Mouse (Mus musculus) neural tube, embryonic 11.5 days (tissue): Measurements from ENCODE around the gene Creb5. TPM values are rescaled to one million over a fixed set of nuclear protein-coding genes. Genes with fewer than 3 reads are reported as not detected.

Source experiments
- ATAC-seq: fragments of 200-750 bp; cut with Nextera tagmentation; 2 replicates; pipeline ENCODE4 v1.8.0; 2017; ENCODE audit warnings: moderate number of reproducible peaks, mild to moderate bottlenecking, moderate TSS enrichment, moderate library complexity; ENCODE audit not compliant: insufficient read depth, low FRiP score, low TSS enrichment
- DNase-seq: peaks from one replicate; pipeline ENCODE4 v3.0.0-alpha.2; 2015; ENCODE audit warnings: low spot score
- H3K27ac ChIP-seq: fragments of 300-500 bp; sonication (generic); 2 replicates; pipeline ENCODE4 v1.5.1; 2014; ENCODE audit warnings: low read depth, mild to moderate bottlenecking, low read length
- H3K27me3 ChIP-seq: fragments of 300-500 bp; sonication (generic); 2 replicates; pipeline ENCODE4 v1.6.1; 2014; ENCODE audit warnings: mild to moderate bottlenecking, low read length, mixed read lengths; ENCODE audit not compliant: control insufficient read depth, insufficient read depth
- H3K36me3 ChIP-seq: fragments of 300-500 bp; sonication (generic); 2 replicates; pipeline ENCODE4 v1.6.1; 2014; ENCODE audit warnings: mild to moderate bottlenecking, low read length, moderate library complexity, mixed read lengths; ENCODE audit not compliant: control insufficient read depth, insufficient read depth
- H3K4me1 ChIP-seq: fragments of 300-500 bp; sonication (generic); 2 replicates; pipeline ENCODE4 v1.6.1; 2014; ENCODE audit warnings: low read length, mixed read lengths; ENCODE audit not compliant: control insufficient read depth, insufficient read depth
- H3K4me2 ChIP-seq: fragments of 300-500 bp; sonication (generic); 2 replicates; pipeline ENCODE4 v1.6.1; 2014; ENCODE audit warnings: low read depth, mild to moderate bottlenecking, moderate library complexity
- H3K4me3 ChIP-seq: fragments of 300-500 bp; sonication (generic); 2 replicates; pipeline ENCODE4 v1.5.1; 2014; ENCODE audit warnings: low read depth, low read length
- H3K9ac ChIP-seq: fragments of 300-500 bp; sonication (generic); 2 replicates; pipeline ENCODE4 v1.6.1; 2014; ENCODE audit warnings: mild to moderate bottlenecking, low read length
- H3K9me3 ChIP-seq: fragments of 300-500 bp; sonication (generic); 2 replicates; pipeline ENCODE4 v1.6.1; 2016; ENCODE audit warnings: low read length; ENCODE audit not compliant: control insufficient read depth
- WGBS: fragments of 180-500 bp; shearing (Covaris S2); extraction: QIAGEN DNeasy Blood & Tissue Kit; methylation state at CpG from one replicate; pipeline ENCODE4 v1.1.7; 2014; 5-methylcytosine and 5-hydroxymethylcytosine counted together
- polyA plus RNA-seq: library from polyadenylated mRNA; unstranded; fragments of >200 nt; fragmentation: Nextera tagmentation; extraction: Ambion mirVana; gene quantifications from 2 replicates; pipeline ENCODE4 v1.2.1, GENCODE M21; 2014

Gene Creb5
- polyA plus RNA-seq, 1 experiment from 2014 or later: 10.7 TPM

DNA sequence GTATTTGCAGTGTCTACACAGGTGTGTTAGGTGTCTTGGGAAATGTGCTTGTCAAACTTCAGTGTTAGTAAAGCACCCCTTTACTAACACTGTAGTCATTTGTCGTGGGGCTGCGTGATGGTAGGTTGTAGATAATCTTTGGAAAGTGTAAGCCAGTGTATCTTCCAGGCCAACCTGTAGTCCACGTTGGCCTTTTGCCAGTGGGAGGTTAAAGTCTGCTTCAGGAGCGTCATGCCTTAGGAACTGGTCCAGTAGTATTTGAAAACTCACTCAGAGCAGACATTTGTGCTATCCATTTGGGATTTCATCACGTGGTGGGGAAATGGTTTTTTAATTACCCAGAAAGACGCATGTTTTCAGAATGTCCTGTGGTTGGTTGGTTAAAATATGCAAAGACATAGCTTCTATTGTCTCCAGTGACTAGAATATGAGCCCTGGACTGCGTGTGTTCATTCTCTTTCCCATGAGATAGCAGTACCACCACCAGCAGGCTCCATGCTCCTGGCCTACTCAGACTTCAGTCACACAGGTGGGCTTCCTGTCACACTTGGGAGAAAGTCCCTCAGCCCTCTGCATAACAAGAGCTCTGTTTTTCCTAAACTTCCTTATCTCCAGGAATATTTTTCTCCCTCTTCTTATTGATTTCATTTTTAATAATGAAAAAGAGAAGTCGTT, 212.7 kb downstream of the Creb5 start:
- Histone ChIP-seq H3K9ac (no peak overlapping the region), H3K27me3 (no peaks in the 10 kb centered on the region), H3K9me3 (no peaks in the 10 kb centered on the region), H3K4me3 (no peak overlapping the region), H3K27ac (no peak overlapping the region), H3K4me1 (no peaks in the 10 kb centered on the region; the same call in 1 of the 2 replicates), H3K4me2 (no peak overlapping the region), H3K36me3 (no peaks in the 10 kb centered on the region)
- ATAC-seq (no peak), DNase-seq (no peak)
- WGBS: 84% methylated on average over 8 of the region's 8 CpGs

DNA sequence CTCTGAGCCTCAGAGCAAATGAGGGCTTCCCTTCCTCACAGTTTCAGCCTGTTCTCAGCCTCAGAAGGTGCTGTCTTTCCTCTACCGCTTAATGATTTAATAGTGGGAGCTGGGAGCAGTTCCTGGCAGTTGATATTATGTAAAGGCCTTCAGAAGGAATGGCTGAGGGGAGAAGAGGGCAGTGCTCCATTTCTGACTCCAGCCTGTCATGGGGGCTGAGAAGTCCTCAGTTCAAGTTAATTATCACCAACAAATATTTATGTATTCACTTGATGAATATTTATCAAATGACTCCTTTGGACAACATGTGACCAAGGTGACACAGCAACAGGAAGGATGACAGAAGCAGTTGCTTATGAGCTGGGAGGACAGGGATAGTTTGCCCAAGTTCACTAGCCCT, 214.2 kb downstream of the Creb5 start:
- WGBS: 58% methylated on average over 1 of the region's 1 CpGs
- Histone ChIP-seq H3K36me3 (no peaks in the 10 kb centered on the region), H3K9me3 (no peaks in the 10 kb centered on the region), H3K27me3 (no peaks in the 10 kb centered on the region), H3K9ac (no peak overlapping the region), H3K4me2 (no peak overlapping the region), H3K4me3 (no peak overlapping the region), H3K27ac (no peak overlapping the region), H3K4me1 (no peaks in the 10 kb centered on the region; the same call in 1 of the 2 replicates)
- DNase-seq: no peak
- ATAC-seq: no peak

DNA sequence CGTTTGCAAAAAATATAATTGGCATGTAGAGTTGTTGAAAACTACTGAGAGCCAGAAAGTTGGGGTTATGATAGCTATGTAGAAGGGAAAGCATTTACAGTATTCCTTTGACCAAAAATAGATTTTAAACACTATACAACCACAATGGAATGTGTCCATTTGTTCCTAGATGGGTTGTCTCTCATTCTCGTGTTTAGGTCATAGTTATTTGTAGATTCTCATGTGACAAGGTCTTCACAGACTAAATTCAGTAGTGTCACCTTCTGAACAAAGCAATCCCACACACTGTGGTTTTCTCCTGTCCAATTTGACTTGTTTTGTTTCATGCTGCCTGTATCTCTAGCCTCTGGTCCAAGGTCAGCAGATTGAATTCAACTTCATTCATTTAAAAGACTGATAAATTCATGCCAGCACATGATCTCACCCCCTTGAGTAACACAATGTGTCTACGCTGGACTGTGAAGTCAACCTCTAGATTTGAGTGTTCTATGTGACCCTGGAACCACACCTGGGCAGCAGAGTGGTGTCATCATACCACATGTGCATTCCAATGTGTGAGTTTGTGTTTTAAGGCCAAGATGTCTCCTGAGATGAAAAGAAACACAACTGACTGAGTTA, 220.0 kb downstream of the Creb5 start:
- no peak overlapping the region for H3K9ac ChIP-seq
- no peak for DNase-seq
- ATAC-seq: no peak
- no peak overlapping the region for H3K4me3 ChIP-seq
- H3K4me1 ChIP-seq: no peaks in the 10 kb centered on the region
- no peaks in the 10 kb centered on the region for H3K9me3 ChIP-seq
- H3K27ac ChIP-seq: no peak overlapping the region
- no peaks in the 10 kb centered on the region for H3K36me3 ChIP-seq
- WGBS: 91% methylated on average over 3 of the region's 3 CpGs
- no peak overlapping the region for H3K4me2 ChIP-seq
- H3K27me3 ChIP-seq: no peaks in the 10 kb centered on the region

DNA sequence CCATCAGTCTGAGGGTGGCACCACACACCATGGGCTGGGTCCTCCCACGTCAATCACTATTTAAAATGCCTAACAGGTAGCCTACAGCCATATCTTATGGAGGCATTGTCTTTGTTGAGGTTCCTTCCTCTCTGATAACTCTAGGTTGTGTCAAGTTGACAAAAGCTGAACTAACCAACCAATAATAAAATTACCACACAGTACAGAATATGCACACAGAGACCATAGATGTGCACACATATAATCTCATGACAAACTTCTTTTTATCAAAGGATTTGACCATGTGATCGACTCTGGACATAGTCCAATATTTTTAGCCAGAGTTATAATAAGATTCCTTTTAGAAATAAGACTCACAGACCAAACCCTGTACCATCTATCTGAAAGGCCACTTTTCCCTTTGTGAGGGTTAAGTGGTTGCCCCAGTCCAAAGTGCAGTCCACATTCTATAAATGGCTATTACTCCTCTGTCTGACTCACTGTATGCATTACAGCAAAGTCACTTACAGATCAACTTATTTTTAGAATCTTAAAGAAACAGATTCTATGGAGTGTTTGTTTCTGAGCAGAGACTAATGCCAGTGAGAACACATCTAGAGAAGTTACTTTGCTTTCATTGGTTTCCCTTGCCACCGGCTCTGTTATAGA, 221.9 kb downstream of the Creb5 start:
- no peak overlapping the region for H3K4me2 ChIP-seq
- H3K4me3 ChIP-seq: no peak overlapping the region
- H3K27me3 ChIP-seq: no peaks in the 10 kb centered on the region
- no peaks in the 10 kb centered on the region for H3K36me3 ChIP-seq
- H3K9me3 ChIP-seq: no peaks in the 10 kb centered on the region
- H3K9ac ChIP-seq: no peak overlapping the region
- ATAC-seq (no peak), DNase-seq (no peak)
- H3K4me1 ChIP-seq: no peaks in the 10 kb centered on the region
- WGBS: 89% methylated on average over 3 of the region's 3 CpGs
- H3K27ac ChIP-seq: no peak overlapping the region

DNA sequence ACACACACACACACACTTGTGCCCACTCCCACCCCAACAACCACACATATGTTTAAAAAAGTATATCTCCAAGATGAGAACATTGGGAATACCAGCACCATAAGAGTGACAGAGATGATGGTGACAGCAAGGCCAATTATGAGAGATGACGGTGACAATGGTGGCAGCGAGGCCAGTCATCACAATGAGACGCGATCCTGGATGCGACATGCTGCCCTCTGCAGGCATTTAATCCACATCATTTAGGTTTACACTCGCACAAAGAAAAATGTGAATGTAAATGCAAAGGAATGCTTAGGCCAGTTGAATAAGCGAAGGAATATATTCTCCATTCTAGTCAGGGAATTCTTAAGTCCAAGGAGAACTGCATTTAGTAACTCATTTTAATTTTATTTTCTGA, 222.9 kb downstream of the Creb5 start:
- H3K4me3 ChIP-seq: no peak overlapping the region
- no peaks in the 10 kb centered on the region for H3K9me3 ChIP-seq
- DNase-seq (no peak), ATAC-seq (no peak)
- no peaks in the 10 kb centered on the region for H3K36me3 ChIP-seq
- no peak overlapping the region for H3K4me2 ChIP-seq
- WGBS: 56% methylated on average over 7 of the region's 7 CpGs
- no peak overlapping the region for H3K27ac ChIP-seq
- no peak overlapping the region for H3K9ac ChIP-seq
- H3K27me3 ChIP-seq: no peaks in the 10 kb centered on the region
- no peaks in the 10 kb centered on the region for H3K4me1 ChIP-seq

DNA sequence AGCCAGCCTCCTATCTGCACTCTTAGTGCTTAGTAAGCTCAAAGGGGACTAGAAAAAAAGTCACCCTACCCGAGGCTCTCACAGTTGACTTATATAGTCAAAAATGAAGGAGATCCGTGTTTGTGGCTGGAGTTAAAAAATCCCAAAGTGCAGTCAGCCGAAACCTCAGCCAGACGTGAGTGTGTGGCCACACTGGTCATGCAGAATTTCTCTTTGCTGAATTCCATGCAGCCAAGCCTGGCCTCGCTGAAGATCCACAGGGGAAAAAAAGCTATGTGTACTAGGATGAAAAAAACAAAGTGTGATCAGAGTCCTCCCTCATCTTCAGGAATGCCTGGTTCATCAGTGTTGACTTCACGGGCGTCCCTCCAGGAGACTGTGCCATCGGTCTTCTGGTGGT, 225.2 kb downstream of the Creb5 start:
- WGBS: 86% methylated on average over 8 of the region's 8 CpGs
- Histone ChIP-seq H3K27me3 (no peaks in the 10 kb centered on the region), H3K4me3 (no peak overlapping the region), H3K9me3 (no peaks in the 10 kb centered on the region), H3K36me3 (no peaks in the 10 kb centered on the region), H3K4me2 (no peak overlapping the region), H3K9ac (no peak overlapping the region), H3K27ac (no peak overlapping the region), H3K4me1 (no peaks in the 10 kb centered on the region; the same call in 1 of the 2 replicates)
- no peak for ATAC-seq
- no peak for DNase-seq

DNA sequence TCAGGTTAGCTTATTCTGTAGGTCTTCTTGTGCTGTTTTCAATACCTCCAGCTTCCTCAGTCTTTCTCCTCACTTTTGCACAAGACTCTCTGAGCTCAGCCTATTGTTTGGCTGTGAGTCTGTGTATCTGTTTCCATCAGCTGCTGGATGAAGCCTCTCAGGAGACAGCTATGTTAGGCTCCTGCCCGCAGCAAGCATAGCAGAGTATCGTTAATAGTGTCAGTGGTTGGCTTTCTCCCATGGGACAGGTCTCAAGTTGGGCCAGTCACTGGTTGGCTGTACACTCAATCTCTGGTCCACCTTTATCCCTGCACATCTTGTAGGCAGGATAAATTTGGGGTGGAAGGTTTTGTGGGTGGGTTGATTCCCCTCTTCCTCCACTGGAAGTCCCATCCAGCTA, 226.3 kb downstream of the Creb5 start:
- DNase-seq: no peak
- Histone ChIP-seq H3K36me3 (no peaks in the 10 kb centered on the region), H3K9ac (no peak overlapping the region), H3K4me1 (no peaks in the 10 kb centered on the region; the same call in 1 of the 2 replicates), H3K27me3 (no peaks in the 10 kb centered on the region), H3K9me3 (no peaks in the 10 kb centered on the region), H3K4me3 (no peak overlapping the region), H3K27ac (no peak overlapping the region), H3K4me2 (no peak overlapping the region)
- 81% methylated on average over 2 of the region's 2 CpGs for WGBS
- no peak for ATAC-seq

DNA sequence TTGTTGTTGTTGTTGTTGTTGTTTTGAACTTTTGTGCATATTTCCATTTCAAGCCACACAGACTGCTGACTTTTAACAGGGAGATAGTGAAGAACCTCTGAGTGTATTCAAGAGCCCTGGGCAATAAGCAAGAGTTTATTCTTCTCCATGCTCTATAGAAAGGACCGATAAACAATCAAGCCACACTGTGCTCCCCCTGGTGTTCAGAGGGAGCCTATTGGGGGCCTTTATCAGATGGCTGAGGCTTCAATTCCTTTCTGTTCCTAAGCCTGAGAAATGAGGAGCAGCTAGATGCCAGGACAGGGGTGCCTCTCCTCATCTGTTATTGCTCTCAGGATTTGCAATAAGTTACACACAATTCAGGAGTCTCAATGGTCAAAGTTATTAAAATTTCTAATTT, 227.8 kb downstream of the Creb5 start:
- ATAC-seq (no peak), DNase-seq (no peak)
- no peak overlapping the region for H3K27ac ChIP-seq
- no peaks in the 10 kb centered on the region for H3K9me3 ChIP-seq
- no peak overlapping the region for H3K4me3 ChIP-seq
- H3K27me3 ChIP-seq: no peaks in the 10 kb centered on the region
- WGBS: 52% methylated on average over 1 of the region's 1 CpGs
- H3K36me3 ChIP-seq: no peaks in the 10 kb centered on the region
- no peak overlapping the region for H3K9ac ChIP-seq
- H3K4me2 ChIP-seq: no peak overlapping the region
- H3K4me1 ChIP-seq: no peaks in the 10 kb centered on the region; the same call in 1 of the 2 replicates

DNA sequence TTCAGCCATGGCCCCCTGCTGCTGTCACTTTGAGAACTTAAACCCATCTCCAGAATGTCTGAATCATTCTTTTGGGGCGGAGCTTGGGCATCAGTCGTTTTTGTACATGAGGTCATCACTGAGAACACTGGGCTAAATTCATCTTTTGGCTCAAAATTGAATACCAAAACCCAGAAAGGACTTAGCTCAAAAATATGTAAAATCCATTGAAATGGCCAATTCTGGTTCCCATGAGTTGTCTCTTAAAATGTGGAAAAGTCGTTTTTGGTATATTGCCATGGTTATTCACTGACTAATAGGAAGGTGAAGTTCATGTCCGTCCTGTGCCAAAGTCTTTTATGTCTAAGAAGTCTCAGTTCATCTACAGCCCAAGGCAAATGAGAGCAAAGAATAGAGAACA, 228.5 kb downstream of the Creb5 start:
- 88% methylated on average over 4 of the region's 4 CpGs for WGBS
- no peak overlapping the region for H3K9ac ChIP-seq
- no peak for DNase-seq
- no peak overlapping the region for H3K4me3 ChIP-seq
- no peak for ATAC-seq
- H3K36me3 ChIP-seq: no peaks in the 10 kb centered on the region
- no peaks in the 10 kb centered on the region; the same call in 1 of the 2 replicates for H3K4me1 ChIP-seq
- H3K9me3 ChIP-seq: no peaks in the 10 kb centered on the region
- no peak overlapping the region for H3K27ac ChIP-seq
- no peaks in the 10 kb centered on the region for H3K27me3 ChIP-seq
- no peak overlapping the region for H3K4me2 ChIP-seq
